Mouse (Mus musculus) thymus, adult 18-20 months (tissue): ENCODE data around the gene Vti1a.
A peak's percentile ranks its signal among the peaks of the same experiment; 100 is the strongest.

Source experiments
- DNase-seq, 2 experiments: peaks; one replicate each; pipeline ENCODE4 v3.0.0; 2022; ENCODE audit warnings: mixed read lengths in 2 of 2

Gene Vti1a

DNA sequence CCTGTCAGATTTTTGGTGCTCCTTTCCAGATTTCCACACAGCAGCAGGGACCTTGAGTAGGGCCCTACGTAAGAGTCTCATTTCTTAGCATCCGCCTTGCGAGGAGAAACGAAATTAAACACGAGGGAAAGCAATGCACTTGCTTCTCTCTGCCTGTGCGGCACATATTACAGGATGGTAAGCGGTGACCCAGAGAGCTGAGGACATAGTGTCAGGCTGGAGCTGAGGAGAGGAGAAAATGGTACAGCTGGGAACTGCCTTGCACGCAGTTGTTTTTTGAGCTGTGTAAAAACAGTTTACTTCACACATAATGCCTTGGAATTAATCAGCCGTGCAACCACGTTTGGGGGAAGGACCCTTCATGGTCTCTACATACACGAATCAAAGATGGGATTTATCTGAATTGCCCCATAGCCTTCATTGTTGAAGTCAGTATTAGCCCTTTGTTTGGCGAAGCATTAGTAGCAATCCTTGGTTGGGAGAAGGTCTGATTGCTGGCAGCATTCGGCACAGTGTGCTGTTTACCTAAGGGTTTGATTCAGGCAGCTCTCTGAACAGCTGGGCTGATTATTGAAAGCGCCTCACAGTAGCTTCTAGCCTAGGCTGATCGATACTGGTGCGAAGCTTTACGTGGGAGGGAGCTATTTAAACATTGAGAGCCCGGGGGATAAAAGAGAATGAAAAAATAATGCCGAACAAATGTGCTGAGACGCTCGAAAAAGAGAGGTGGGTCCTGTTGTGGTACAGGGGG, 153.4 kb downstream of the Vti1a start:
- DNase-seq: no peak

DNA sequence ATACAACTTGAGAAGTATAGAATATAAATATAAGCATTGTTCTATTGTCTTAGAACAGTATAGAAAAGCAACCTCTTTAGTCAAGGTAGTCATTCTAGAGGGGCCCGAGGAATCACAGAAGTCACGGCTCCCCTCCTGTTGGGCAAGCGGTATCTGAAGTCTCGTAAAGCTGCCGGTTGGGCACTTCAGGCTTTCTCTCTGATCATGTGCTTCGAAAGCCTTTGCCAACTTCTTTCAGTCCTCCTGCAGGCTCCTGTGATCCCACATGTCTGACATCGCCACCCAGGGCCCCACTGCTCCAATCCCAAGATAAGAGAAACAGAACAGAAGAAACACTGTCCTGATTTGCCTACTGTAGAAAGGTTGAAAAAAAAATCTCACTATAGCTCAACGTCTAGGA, 156.5 kb downstream of the Vti1a start:
- no peak for DNase-seq

DNA sequence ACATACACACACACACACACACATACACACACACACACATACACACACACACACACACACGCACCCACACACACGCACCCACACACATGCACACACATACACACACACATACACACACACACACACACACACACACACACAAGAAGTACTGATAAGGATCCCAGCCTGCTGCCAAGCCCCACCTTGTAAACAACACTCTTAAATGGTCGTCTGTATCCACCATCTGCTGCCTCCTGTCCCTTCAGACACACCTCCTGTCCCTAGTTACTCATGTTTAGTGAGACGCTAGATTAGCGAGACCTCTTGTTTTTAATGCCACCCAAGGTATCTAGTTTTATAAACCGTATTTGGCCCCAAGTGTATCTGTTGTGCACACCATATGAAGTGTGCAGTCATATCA, 158.1 kb downstream of the Vti1a start:
- no peak for DNase-seq

DNA sequence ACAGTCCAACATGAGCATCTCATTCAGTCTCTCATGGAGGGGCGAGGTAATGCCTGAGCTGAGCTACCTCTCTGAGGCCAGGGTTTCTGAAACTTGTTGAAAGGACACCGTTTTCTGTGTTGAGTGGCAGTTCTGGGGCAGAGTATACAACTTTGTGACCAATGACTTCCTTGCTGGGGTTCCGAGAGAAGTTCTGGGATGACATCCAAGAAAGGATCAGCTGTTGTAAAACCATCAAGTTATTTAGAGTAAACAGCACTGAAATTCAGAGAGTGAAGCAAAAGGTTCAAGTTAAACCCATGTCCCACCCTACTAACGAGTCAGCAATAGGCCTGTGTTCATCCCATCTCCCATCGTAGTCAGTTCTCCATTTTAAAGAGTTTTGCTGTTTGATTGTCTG, 164.4 kb downstream of the Vti1a start:
- no peak for DNase-seq

DNA sequence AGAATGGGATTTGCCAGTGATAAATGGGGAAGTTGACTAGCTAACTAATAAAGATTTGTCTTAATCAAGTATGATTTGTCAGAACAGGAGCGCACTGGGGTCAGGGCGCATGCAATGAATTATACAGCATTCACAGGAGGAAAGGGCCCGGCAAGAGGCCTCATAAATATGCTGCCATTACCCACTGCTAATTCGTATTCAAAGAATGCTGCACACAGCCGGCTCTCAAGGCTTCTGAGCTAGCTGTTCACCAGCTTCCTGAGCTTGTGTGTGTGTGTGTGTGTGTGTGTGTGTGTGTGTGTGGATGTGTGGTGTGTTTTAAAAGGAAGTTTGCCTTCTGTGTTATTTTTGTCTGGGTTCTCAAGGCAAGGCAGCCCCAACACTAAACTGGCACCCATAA, 165.2 kb downstream of the Vti1a start:
- no peak for DNase-seq

DNA sequence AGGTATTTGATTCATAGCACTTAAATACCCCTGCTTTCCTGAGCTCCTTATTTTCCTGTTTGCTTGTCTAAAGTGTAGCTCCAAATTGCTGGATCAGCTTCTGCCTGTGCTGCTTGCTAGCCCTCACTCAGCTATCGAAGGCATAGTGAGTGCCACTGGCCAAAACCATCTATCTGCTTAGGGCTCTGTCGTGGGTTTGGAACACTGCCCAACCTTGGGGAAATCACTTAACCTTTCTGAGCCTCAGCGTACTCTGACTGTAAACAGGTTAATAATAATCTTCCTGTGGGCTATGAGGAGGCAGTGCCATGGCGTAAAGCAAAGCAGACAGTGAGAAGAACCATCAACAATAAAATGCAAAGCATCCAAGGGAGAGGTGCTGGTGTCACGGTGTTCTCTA, 167.4 kb downstream of the Vti1a start:
- DNase-seq: no peak

DNA sequence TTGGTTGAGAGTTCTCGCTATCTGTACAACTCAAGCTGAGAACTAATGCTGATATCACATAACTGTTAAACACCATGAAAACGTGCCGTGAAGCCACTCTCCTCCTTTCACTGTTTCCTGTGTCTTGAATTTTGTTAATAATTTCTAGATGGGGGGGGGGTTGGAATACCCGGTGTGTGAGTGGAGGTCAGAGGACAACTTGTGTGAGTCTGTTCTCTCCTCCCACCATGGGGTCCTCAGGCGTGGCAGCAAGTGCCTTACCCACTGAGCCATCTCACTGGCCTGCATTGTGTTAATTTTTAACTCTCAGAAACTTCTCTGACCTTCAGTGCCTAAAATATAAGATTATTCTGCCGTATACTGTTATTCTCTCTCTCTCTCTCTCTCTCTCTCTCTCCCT, 168.5 kb downstream of the Vti1a start:
- DNase-seq: no peak

DNA sequence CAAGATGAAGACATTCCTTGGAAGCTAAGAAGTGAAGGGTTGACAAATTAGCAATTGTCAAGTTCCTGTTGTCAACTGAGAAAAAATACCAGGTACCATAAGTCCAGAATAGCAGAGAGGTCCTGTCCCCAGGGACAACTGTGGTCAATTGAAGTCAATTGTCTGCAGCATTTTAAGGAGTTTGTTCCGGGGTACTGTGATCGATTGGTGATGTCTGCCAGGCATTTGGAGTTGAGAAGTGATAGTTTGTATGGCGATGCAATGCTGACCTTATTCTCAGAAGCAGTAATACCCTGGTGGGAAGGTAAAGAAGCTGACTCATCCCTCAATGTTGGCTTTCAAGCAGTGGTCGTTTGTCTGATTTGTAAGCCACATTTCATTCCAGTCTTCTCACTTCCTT, 170.4 kb downstream of the Vti1a start:
- no peak for DNase-seq

DNA sequence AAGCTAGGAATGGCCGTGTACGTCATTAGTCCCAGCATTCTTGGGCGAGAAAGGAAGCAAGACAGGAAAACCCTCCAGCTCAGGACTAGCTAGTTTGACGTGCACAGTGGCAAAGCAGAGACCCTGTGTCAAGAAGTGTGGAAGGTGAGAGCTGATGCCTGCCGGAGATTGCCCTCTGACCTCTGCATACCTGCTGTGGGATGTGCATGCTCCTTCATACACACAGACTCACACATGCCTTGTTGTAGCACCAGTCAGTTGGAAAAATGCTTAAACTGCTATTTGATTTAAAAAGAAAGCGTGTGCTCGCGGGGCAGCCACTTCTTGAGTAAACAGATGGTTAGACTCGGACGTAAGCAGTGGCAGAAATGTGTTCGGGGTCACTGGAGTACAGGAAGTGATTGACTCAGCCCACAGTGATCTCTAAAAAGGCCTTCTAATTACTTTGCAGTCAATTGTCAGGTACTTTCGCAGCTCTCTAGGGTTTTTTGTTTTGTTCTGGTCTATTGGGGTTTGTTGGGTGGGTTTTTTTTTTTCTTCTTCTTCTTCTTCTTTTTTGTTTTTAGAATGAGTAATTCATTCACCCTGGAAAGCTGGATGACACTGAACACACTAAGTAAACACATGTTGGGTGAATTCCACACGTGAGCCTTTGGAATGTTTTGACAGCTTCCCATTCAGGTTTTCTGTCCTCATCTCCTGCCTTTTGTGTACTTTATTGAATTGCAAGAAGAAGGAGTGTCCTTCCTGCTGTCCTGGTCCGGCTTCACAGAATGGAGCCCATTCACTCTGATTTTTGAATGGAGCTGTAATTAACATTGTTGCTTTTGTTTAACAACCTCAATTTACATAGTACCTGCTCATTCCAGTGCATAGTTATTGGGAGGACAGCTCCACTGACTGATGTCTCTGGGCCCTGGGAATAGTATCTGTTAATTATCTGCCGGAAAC, 175.3 kb downstream of the Vti1a start:
- DNase-seq: no peak

DNA sequence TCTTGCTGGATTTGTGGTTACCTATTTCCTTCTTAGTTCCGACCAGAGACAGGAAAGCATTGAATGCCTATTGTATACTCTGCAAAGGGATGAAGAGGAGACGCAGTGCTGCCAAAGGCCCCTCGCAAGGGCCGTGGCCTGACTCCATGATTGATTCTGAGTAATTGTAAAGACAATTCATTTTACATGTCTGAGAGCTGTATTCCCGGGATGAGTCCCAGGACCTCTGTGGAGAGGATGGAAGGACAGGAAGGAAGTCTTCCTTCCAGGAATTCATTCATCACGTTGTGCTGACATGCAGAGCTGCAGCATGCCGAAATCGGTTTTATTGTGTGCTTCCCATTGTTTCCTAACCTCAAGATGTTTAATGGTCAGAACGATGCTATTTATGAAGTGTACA, 180.2 kb downstream of the Vti1a start:
- no peak for DNase-seq

DNA sequence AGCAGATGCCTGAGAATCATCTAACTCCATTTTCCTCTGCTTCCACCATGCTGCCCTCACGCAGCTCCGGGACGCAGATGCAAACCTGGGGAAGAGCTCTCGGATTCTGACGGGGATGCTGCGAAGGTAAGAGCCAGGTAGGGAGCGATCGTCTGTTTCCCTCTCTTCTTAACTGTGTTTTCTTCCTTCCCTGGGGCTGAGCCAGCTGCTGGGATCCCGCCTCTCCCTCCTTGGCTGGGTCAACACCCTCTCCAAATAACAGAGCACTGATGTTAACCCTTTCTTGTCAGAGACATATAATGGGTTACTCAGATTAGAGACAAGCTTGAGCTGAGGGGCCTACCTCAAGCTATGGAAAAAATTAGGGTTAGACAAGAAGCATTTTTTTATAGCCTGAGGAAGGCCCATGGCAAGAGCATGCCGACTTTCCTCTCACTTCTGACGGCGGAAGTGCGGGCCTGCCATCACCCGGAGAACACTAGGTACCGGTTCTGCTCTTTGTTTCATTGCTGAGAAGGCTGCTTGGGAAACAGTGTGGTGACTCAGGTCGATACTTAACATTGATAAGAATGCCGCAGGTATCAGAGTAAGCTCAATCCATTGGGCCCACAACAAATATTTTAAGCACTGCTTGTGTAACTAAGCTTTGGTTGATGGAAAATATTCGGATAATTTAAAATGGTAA, 183.2 kb downstream of the Vti1a start:
- no peak for DNase-seq

DNA sequence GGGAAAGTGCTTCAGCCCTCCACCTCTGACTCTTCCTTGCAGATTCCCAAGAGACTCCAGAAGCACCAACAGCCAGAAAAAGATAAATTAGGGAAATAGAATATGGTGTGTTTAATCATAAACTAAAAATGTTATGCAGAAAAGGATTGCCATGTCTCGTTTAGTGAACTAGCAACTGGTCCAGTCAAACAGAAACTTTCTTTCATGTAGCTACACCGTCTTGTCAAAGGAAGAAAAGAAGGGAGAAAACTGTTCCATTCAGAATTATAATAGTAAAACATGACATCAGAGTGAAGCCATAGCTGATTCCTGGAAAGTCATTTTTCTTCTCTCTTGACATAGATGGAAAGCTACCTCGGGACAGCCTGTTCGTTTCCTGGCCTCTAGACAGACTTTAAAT, 185.9 kb downstream of the Vti1a start:
- DNase-seq: no peak

DNA sequence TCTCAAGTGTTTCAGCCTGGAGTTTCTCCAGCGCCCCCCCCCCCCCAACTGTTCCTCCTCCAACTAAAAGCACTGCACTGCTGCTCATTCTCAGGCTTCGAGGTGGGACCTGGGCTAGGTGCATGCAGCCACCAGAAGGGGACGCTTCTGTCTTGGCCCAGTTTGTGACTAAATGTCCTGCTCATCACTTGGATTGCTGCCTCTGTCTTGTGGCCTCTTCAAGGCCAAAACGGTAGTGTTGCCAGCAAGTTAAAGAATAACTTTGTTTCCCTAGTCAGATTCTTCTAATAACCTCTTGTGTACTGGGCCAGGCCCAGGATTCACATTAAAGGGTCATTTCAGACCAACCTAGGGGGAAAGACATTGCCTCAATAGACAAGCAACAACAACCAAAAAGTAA, 187.7 kb downstream of the Vti1a start:
- DNase-seq: no peak

DNA sequence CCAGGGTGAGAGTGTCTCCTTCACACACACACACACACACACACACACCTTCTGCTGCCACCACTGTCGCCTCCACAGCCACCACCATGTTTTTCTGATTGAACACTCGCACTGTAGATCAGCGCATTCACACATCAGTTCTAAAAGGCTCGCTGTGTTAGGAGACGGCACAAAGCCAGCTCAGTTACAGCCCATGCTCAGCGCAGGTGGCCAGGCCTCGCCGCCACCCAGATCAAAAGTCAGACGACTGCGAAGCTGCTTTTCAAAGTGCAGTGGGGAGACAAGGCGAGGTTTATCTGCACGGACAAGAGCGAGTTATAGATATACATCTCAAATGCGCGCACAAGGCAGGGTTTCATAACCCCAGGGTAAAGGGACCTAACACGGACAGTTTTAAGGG, 191.7 kb downstream of the Vti1a start:
- peak in 1 of 2 experiments; percentile 12 for DNase-seq

DNA sequence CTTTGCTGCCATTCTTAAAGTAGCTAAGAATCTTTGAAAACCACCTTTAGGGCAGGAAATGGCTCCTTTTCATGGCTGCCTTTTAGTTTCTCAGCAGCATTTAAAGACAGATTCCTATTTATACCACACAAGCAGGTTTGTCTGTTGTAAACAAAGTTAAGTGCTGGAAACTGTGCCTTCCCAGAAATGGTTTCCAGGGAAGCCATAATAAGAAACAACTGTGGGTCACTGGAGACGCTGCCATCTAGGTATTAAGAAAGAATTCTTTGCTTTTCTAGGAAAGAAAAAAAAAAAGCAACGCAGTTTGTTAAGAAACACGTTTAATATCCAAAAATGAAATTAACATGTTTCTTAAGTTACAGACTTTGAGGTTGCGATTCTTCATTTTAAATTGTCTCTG, 192.1 kb downstream of the Vti1a start:
- DNase-seq: no peak

DNA sequence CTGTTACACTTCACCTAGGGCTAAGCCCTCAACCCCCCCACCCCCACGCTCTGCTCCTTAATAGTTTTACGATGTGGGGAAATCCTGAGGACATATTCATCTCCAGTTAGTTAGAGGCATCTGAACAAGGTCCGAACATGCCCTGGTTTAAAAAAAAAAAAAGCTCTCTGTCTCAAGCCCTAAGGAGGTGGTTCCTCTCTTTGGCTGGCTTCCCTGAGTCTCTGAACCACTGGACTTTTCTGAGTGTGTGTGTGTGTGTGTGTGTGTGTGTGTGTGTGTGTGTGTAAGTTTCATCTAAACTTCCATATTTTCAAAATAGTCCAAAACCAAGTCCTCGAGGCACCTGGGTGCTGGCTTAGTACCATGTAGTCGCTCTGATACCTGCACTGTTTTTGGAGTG, 192.9 kb downstream of the Vti1a start:
- no peak for DNase-seq

DNA sequence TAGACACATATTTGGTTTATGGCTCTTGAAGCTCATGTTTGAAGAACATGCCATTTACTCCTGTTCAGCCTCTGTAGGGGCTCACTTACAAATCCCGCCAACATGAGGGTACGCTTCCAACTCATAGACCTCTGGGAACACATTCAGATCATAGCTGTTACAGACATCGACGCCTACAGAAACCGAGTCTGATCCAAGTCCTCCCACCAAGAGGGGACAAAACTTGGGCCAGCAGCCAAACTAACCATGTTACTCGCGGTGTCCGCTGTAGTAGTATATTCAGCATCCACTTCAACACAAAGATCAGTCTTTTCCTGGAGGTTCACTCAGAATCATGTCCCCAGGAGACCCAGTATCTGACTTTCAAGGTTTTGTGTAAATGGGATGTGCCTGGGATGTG, 193.5 kb downstream of the Vti1a start:
- no peak for DNase-seq

DNA sequence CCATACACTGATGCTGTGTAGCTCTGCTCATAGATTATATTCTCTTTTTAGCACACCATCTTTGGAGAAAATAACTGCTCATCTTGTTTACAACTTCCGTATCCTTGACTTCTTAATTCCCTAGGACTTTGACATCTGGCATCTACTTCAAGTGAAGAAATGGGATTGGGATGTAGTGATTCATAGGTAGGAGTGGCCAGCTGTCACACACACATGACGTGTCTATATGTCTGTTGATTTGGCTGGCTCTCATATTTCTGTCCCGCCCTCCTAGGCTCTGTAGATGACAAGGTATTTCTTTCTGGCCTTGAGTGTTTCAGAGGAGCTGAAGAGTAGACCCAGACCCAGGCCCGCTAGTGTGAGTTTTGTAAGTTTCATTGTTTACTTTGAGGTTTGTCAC, 197.8 kb downstream of the Vti1a start:
- no peak for DNase-seq

DNA sequence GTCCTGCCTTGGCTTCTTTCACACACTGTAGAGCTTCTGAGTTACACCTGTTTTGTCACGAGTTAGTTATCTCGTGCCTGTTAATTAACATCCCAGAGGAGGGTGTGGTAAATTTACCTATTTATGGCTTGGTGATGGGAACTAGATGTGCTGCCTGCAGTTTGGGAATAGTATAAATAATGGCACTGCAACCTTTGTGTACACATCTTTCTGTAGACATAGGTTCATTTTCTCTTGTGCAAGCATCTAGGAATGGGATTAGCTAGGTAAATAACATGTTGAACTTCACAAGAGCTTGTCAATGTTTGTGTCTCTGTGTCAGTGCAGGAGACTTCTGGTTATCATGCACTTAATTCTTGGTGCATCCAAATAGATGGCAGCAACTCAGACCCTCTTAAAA, 204.1 kb downstream of the Vti1a start:
- no peak for DNase-seq

DNA sequence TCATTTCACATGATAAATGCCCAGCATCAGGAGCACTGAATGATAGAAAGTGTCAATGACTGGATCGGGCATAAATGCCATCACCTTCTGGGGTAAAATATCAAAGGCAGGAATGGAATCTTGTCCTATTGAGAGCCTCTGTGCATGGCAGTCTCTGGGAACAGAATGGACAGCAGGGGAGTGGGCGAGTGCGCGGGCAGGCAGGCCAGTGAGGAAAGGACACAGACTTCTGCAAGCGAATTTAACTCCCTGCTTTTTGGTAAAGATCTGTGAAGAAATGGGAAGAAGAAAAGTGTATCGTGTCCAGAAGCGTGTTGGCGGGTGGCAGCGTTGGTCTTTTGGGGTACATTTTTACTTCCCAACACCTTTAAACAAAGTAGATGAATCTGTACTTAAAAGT, 207.2 kb downstream of the Vti1a start:
- no peak for DNase-seq

DNA sequence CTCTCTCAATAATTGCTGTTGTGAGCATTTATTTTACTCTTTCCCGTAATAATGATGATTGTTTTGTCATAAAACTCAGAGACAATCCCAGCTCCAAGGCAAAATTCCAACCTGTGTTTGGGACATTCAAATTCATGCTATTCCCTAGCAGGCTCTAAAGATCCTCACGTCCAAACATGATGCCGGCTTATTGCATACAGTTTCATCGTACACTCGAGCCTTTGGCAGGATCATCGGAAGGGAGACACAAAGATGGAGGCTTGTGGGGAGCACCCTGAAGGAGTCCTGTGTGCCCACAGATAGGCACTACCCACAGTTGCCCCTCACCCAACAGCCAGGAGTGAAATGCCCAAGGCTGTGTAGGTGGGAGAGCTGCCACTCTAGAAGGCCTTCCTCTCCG, 208.3 kb downstream of the Vti1a start:
- DNase-seq: no peak

DNA sequence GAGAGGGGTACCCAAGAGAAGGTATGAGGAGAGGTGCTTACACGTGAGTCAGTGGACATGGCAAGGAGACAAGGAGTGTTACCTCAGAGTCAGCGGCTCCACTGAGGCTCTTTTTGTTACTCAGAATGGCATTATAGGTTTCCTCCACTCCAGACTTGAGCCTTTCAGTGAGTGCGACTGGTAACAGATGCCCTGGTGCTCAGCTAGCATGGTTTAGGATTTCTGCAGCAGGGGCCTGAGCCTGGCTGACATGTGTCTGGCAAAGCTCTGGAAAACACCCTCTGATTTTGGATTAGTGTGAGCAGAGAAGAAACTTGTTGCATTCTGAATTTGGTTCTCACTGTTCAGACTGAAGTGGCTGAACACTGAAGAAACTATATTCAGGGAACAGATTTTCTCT, 209.0 kb downstream of the Vti1a start:
- DNase-seq: no peak

DNA sequence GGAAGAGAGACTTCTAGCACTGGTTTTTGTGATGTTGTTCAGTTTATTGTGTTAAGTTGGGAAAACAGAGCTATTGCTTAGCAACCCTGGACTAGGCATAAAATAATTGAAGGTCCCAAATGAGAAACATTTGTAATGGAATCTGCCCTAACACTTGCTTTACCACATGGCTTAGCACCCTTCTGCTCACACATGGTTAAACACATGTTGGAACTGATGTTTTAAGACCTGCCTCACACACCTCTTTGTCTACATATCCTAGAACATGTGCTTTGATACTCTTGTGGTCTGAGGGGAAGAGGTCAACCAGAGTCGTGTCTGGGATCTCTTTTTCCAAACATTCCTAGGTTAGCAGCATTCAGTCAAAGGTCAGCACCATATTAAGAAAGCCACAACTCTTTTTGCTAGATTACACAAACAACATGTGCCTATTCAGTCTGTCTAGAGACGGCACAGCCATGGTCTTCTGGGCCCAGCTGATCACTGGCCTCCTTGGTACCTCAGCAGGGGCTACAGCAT, 210.7 kb downstream of the Vti1a start:
- DNase-seq: no peak

DNA sequence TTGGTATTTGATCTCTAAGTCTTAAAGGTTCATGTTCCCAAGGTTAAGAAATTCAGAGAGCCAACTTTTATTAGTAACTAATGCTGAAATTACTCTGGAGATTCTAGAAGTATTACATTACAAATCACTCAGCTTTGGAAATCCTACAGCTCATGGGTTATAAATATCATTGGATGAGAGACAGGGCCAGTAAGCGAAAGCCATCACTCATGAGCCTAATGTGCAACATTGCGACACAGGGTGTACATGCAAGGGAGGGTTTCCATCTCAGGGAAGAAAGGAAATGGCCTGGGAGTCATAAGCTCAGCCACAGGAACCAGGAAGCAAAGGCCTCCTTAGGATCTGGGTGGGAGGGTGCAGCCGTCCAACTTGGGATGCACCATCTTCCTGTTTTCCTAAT, 213.9 kb downstream of the Vti1a start:
- DNase-seq: no peak
